Mouse (Mus musculus): ENCODE data around the gene Dok7. TPM values are rescaled to one million over a fixed set of nuclear protein-coding genes. Genes with fewer than 3 reads are reported as not detected.

The Dok7 gene
- polyA plus RNA-seq (2017; shearing (Covaris generic)), result not detected

DNA sequence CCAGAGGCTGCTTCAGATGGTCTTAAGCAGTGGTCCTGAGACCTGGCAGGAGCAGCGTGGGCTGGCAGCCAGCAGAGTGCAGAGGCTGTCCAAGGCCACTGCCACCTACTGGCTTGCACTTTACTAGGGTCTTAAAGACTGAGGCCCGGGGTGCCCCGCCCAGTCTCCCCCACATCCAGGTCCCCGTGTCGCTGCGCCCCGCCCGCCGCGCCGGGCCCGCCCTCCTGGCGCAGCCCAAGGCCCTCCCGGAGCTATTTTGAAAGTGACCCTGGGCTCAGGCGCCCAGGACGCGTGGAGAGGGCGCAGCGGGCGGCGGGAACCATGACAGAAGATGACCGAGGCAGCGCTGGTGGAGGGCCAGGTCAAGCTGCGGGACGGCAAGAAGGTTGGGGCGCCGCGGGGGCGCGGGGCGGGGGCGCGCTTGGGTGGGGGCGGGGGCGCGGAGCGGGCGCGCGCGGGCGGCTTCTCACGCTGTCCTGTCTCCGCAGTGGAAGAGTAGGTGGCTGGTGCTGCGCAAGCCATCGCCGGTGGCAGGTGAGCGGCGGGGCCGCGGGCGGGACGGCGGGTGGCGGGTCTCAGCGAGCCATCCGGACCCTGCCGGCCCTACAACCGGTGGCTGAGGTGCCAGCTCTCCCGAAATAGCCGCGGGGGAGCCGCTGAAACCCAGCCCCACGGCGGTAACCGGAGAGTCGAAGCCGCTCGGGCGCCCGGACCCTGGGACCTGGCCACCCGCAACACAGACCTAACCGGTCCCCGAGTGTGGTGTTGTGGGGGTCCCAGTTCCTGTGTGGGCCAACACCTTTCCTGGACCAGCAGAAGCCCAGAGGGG is at the start of gene Dok7:
Gene Dok7, plus strand, starts transcription at position 163 of the 829 bp plus-strand sequence.
- no peak for ATAC-seq

DNA sequence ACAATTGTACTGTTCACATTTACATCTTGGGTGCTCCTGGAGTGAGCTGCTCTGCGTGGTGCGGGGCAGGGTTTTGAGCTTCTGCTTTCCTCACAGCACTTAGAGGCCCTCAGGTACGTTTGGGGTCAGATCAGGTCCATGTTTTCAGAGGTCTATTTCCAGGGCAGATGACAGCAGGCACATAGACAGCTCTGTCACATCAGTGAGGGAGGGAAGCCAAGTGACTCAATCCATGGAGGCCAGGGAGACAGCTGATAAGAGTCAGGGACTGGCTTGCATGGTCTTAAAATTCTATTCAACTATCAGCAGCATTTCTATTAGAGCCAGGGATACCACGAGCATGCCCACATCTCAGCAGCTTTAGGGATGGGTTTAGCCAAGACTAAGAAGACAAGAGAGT is 47.4 kb upstream of the Dok7 start:
- no peak for ATAC-seq

DNA sequence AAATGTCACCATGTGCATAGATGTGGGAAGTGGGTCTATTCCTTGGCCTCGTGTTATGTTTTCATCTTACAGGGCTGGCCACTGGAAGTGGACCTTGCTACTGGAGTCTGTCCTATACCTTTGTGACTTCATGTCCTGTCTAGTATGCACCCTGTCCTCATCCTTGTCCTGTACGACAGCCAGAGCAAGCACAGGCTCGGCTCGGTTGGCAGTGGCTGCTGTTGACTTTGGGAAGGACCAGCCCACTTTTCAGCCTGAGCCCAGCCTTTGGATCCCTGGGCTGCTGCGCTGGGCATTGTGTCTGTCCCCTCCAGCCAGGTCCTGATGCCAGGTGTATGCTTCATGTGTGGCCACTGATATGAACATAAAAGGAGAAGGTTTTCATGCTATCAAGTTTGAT is 45.9 kb upstream of the Dok7 start:
- ATAC-seq, result no peak

DNA sequence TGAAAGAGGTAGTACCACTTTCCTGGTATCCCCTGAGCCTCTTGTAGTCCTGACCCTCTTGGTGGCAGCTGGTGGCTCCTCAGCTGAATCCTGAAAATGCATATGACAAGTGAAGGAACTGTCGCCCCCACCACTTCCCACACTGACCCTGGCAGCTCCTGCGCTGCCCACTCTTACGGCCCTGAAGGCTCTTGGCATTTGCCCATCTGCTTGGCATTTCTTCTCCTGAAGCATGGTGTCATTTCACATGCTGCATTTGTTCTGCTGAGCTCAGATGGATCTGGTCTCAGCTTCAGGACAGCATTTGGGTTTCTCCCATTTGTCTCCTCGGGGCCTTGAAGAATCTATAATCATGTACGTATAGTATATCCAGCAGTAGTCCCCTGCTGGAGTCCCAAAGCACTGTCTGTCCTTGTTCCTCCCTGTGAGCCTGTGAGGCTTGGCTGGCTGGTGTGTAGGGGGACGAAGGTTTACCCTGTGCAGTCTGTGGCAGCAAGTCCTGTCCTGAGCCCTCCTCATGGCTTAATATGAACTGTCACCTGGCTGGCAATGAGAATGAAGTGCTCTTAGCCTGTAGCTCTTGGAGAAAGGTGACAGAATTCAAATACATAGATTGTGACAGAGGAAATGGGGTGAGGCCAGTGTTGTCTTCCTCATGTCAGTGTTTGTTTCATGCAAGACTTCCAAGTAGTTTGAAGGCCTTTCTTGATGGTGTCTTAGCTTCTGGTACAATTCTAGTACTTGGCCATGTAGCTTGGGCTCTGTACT is 45.2 kb upstream of the Dok7 start:
- ATAC-seq, result no peak

DNA sequence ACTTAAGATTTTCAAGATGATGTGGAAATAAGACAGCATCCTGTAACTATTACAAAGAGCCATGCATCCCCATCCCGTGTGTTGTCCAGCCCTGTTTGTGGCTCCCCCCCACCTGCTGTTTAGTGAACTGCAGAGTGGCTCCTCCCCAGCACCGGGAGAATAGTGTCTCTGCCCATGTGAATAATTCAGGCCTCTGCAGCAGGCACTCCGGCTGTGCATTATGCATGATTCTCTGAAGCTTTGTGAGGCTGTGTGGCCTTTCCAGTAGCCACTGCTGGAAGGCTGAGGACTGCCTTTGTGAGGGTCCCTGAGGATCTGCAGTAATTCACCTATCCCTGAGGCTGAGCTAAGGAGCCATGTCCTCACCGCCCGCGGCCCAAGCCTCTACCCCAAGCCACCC is 42.5 kb upstream of the Dok7 start:
- ATAC-seq, result no peak

DNA sequence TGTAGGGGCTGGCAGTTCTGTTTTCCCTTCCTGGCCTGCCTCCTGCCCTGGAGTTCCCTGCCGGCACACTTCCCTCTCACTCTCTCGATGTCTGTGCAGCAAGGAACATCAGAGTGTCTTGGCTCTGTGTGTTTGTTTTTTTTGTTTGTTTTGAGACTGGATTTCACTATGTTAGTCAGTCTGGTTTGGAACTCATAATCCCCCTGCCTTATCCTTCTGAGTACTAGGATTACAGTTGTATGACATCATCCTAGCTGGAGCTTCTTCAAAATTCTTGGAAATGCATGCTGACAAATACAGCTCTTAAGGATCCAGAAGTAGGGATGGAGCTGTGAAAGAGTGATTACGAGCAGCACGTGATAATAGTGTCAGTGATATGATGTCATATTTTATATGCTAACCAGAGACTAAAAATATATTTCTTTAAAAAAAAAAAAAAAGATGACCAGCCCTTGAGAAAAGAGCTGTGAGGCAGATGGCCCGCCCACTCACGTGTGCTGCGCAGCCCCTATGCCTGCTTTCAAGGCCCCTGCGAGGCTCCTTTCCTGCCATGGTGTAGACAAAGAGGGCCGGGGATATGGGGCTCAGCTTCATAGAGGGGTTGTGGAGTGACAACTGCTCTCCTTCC is 36.8 kb upstream of the Dok7 start:
- ATAC-seq, result no peak

DNA sequence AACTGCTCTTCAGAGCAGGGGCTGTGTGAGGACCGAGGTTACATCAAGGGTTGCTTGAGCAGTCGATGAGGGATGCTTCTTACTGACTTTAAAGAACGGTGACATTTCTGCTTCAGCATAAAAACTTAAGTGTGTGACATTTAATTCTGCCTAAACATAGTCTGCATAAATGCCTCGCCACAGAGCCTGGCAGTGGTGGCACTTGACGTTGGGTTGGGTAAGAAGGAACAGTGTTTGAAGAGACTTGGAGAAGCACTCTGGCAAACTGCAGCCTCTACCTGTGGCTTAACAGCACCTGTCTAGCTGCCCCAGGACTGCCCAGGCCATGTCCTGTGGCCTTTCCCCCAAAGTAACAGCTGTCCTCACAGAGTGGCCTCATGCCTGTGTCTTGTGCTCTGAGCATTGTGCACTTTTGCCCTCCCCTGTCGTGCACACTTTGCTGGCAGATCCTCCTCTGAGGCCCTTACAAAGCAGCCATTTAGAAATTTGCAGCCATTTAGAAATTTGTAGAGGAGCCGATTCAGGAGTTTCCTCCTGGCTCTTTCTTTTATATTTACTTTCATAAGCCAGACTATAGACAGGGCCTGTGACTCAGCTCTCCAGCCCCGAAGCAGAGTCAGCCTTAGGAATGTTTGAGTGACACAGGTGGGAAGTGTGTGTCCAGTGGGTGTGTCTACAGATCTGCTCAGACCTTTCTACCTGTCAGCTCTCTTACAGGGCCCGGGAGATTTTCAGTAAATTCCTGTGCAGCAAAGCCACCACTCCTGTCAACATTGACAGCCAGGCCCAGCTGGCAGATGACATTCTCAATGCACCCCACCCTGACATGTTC is 35.9 kb upstream of the Dok7 start:
- no peak for ATAC-seq

DNA sequence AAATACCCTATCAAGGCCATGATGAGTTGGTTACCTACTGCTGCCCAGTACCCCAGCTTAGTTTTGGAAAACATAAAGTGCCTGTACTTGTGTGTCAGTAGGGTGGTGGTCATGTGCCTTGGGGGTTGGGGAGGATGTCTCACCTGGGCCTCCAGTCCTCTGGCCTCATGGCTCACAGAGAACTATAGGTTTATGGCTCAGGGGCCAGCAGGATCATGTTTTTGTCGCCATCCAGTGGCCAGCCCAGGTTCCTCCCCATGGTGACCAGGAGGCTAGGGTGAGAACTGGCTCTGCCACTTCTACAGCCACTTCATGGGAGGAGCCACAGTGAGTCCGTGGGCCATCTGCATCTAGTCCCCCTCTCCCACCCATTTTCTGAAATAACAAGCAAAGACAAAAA is 31.6 kb upstream of the Dok7 start:
- ATAC-seq, result no peak

DNA sequence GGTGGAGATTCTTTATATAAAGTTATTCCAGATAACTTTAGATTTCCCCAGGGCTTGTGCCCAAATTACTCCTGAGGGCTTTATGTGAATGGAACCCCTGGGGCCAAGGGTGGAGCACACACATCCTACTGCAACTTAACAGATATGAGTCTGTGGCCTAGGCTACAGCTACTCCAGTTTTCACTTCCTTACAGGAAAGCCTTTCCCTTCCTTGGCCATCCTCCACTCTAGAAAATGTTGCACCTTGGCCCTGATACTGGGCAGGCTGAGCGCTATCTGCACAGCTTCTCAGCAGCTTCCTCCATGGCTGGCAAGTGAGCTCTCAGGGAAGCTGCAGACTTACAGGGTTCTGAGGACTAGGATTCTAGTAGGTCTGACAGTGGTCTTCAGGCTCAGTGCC is 27.3 kb upstream of the Dok7 start:
- no peak for ATAC-seq

DNA sequence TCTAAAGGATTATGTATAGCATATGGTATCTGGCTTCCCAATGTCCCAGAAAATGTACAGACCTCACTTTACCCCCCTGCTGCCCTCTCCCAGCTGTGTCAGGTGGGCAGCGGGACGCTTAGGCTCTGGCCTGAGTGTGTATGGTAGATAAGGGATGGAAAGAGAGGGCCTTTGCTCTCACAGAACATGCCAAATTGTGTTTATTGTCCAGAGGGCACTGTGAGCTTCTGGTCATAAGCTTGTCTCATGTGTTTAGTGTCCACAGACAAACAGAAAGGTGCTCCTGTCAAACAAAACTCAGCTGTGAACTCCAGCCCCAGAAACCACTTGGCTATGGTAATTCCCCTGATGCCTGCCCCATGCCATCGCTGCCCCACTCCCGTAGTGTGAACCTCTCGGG is 26.8 kb upstream of the Dok7 start:
- no peak for ATAC-seq

DNA sequence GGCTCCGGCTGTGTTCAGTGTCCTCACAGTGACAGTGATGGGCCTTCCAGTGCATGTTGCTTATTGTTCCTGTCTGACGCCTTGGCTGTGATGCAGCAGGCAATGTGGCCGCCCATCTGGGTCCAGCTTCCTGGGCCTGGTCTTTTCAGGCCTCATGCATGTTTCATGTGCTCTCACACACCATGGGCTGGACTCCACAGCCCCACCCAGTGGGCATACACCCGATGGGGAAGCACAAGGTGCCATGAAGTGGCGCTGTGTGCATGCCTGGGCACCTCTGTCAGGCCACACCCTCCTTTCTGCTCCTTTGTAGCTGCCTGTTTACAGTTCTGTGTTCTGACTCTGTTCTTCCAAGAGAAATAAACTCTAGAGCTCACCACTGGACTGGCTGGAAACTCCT is 23.5 kb upstream of the Dok7 start:
- ATAC-seq, result no peak

DNA sequence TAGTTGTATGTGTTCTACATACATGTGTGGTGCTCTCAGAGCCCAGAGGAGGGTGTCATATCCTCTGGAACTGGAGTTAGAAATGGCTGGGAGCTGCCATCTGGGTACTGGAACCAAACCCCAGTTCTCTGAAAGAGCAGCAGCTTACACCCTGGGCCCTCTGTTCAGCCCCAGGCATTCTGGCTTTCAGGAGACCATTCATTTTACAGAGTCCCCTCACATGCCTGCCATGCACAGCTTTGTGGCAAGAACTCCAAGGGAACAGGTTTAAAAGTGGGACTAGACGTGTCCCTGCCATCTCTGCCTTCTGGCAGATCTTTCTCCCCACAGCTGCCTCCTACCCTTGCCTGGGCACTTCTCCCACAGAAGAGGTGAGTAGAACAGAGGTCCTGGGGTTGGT is 22.9 kb upstream of the Dok7 start:
- ATAC-seq, result no peak

DNA sequence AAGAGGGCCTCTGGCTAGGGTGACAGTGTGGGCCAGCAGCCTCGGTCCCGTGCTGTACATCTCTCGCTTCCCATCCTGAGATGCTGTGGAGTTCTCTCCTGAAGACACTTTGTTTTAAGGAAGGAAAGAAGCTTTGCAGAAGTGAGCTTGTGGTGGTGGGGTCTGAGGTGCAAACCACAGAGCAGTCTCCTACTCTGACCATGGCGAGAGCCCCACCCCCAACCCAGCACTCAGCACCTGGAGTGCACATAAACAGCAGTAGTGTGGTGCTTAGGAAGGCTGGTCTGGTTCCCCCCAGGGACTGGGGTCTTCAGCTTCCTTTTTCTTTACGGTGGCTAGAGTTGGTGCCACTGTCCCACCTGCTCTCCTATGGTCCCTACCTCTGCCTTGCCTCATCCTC is 21.4 kb upstream of the Dok7 start:
- no peak for ATAC-seq

DNA sequence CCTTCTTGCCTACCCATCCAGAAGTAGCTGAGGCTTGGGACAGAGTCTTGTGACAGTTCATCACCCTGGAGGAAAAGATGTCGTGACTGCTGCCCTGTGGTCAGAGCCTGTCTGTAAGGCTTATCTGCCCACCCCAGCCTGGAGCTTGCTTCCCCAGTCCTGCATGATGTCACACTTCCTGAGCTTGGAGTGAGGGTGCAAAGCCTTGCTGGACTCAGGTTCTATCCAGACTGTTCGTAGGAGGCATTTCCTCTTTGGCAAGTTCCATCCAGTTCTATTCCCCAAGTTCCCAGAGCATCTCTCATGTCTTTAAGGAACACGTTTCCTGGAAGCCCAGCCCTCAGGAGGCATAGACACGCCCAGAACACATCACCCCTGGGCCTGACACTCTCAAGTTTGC is 20.8 kb upstream of the Dok7 start:
- no peak for ATAC-seq

DNA sequence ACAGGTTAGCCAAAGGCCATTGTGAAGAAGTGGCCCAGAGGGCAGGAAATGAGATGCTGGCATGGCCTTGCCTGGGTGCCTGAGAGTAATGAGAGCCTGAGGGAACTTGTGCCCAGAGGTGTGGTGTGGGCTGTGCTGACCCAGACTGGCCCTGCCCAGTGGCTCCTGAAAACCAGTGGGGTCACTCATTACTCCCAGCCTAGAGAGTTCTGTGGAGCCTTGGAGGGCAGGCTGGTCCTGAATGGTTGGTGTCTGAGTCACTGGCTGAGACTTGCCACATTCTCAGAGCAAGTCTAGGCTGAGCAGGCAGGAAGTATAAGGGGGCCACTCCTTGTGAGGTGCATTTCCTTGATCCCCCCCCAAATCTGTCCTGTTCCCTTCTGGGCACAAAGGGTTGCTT is 19.1 kb upstream of the Dok7 start:
- ATAC-seq, result no peak

DNA sequence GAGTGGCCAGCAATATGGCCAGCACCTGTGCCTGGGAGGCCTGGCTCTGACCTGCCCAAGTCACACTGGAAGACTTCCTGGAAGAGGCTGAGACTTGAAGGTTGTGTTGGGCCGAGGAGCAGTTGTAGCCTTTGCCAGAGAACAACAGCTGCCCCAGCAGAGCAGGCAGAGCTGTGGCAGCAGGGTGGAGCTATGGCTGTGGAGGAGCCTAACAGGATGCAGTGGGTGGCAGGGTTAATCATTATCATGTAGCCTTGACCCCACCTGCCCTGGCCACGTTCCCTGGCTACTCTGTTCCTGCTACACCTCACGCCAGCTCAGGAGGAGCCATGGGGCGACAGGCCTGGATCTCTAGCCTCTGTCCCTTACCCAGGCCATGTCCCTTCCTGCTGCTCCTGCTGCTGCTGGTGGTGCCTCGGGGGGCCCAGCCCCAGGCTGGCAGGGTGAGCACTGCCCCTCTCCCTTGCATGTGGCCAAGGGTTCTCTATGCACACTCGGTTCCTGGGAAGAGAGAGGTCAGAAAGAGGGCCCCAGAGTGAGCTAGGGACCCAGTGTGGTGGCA is 15.2 kb upstream of the Dok7 start, which contains the start of gene Hgfac:
Gene Hgfac, plus strand, starts transcription at position 242 of the 562 bp plus-strand sequence.
- ATAC-seq, result peak; percentile 14

DNA sequence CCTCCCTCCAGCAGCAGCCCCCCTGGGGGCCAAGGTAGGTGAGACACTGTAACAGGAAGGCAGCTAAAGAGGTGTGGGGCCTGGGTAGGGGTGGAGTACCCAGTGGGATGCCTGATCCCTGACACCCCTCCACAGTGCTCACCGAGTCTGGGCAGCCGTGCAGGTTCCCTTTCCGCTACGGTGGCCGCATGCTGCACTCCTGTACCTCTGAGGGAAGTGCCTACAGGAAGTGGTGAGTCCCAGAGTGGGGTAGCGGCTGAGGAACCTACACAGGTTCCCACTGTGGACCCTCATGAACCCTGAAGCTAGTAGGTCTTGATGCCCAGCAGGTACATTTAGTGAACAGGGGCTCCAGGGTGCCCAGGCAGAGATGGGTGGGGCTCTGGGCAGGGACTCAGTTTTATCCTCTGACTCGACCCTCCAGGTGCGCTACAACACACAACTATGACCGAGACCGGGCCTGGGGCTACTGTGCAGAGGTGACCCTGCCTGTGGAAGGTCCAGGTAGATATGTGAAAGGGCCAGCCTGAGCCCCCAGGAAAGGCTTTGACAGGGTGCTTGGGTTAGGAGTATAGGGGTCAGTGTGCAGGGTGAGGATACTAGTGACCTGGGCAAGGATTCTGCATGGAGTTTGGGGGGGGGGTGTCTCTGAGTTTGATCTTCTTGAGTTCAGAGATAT is 14.0 kb upstream of the Dok7 start:
- peak; percentile 83 for ATAC-seq

DNA sequence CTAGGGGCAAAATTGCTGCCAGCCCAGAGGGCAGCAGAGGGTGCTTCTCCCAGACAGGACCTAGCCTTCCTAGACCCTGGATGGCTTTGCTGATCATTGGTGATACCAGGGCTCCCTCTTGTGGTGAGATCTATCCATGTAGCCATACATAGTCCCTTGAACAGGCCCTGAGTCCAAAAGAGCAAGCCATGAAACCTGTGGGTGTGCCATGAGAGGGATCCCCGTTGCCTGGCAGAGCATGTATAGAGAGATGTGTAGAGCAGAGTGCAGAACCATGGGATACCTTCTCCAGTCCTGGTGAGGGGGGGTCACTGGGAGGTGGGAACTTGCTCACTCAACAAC is 13.5 kb upstream of the Dok7 start:
- peak; percentile 78 for ATAC-seq

DNA sequence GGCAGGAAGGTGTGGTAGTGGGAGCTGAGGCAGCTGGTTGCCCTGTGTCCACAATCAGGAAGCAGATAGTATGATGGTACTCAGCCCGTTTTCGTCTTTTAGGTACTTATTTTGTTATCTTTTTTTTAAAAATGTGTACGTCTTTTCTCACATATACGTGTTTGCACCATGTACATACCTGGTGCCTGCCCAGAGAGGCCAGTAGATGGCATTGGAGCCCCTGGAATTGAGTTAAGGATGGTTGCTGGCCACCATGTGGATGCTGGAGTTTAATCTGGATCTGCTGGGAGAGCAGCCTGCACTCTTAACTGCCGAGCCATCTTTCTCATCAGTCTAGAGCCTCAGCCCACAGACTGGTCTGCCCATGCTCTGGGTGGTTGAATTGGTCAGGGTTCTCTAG is 6.0 kb upstream of the Dok7 start:
- ATAC-seq, result no peak

DNA sequence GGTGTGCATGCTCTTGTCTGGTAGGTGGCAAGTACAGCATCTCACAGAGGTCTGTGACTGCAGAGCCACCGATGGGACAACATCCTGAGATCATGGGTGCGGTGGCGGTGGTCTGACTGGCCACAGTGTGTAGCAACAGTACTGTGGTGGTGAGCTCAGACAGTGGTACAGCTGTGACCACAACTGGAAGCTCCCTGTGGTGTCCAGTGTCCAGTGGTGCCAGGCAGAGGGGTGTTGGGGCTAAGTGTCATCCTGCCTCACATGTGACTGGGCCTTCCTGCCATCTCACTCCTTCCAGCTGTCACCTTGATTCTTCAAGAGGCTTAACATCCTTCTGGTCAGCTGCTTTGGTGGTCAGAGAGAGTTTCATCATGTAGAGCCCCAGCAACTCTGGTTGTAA is 1.9 kb upstream of the Dok7 start:
- ATAC-seq, result no peak

DNA sequence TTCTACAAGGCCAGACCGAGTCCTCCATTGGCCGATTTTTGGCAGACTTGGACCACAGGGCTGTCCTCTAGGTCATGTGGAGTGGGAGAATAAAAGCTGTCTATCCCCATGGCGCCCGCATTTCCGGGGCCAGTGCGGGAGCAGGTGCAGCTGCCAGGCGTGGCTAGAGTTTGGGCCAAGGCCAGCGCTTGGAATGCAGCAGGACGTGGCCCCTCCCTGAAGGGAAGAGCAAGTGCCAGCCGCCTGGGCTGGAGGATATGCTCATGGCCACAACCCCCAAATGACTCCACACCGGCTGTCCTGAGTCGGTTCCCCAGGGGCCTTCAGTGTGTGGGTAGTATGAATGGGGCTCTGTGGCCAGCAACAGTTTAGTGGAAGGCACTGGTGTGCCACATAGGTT is 1.5 kb upstream of the Dok7 start:
- no peak for ATAC-seq

DNA sequence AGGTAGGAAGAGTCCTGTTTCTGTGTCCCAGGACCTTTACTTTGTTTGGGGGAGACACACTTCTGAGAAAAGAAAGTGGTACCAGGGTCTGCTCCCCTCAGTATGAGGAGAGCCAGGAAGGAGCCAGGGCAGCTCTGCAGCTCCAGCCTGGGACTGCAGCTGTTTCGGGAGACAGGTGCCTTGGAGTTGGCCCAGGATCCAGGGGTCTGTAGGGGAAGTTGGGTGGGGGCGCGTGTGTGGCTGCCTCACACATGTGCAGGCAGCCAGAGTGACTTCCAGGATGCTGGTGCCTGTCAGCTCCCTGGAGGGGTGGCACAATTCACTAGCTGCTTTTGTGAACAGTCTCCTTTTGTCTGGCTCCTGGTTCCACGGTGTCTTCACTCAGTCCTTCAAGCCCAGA is 1.0 kb downstream of the Dok7 start:
- no peak for ATAC-seq
